Mouse (Mus musculus): ENCODE data around the gene Ndufa9. TPM values are rescaled to one million over a fixed set of nuclear protein-coding genes. Genes with fewer than 3 reads are reported as not detected.

Ndufa9 gene
- polyA plus RNA-seq, 1 experiment from 2014 or later = 212 TPM

DNA sequence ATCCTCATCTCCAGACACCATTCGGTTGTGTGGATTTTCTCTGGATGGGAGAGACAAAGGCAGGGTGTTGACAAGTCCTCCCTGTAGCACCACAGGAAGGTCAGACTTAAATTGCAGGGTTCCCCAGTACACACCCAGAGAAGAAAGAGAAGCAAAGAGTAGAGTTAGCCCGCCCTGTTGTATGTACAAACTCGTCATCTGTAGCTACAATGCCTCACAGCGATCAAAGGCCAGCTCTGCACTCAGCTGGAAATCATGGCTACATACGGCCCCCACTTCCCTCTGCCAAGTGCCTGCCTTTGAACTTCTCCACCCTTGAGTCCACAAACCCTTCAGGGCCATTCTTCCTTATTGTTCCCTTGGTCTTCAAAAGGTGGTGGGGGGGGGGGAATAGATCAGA is 64.7 kb downstream of the Ndufa9 start:
- Histone ChIP-seq H3K4me3 (ENCODE audit: low read depth, low read length) (no peak overlapping the region), H3K9ac (ENCODE audit: low read length) (no peak overlapping the region), H3K36me3 (ENCODE audit: control insufficient read depth, insufficient read depth, low read length) (no peaks in the 10 kb centered on the region), H3K9me3 (ENCODE audit: control insufficient read depth, low read length) (no peaks in the 10 kb centered on the region), H3K4me1 (replicated peaks; ENCODE audit: control insufficient read depth, insufficient read depth, low read length) (no peaks in the 10 kb centered on the region), H3K27me3 (replicated peaks; ENCODE audit: control insufficient read depth, insufficient read depth, low read length) (no peaks in the 10 kb centered on the region), H3K4me2 (ENCODE audit: low read length) (no peak overlapping the region), H3K27ac (ENCODE audit: low read depth) (no peak overlapping the region)
- WGBS = 61% methylated on average over 5 of the region's 5 CpGs
- ATAC-seq (replicated peaks; ENCODE audit: low FRiP score, low TSS enrichment, low read depth) = no peak; the same call in 1 of the 2 replicates
- DNase-seq (ENCODE audit: low spot score) = no peak

GRCm38 (mm10) chr6:126783651-126784066 is 65.3 kb downstream of the Ndufa9 start:
- Histone ChIP-seq H3K4me2 (ENCODE audit: low read length) (no peak overlapping the region), H3K27ac (ENCODE audit: low read depth) (no peak overlapping the region), H3K9ac (ENCODE audit: low read length) (no peak overlapping the region), H3K27me3 (replicated peaks; ENCODE audit: control insufficient read depth, insufficient read depth, low read length) (no peaks in the 10 kb centered on the region), H3K4me1 (replicated peaks; ENCODE audit: control insufficient read depth, insufficient read depth, low read length) (no peaks in the 10 kb centered on the region), H3K9me3 (ENCODE audit: control insufficient read depth, low read length) (no peaks in the 10 kb centered on the region), H3K4me3 (ENCODE audit: low read depth, low read length) (no peak overlapping the region), H3K36me3 (ENCODE audit: control insufficient read depth, insufficient read depth, low read length) (no peaks in the 10 kb centered on the region)
- ATAC-seq (replicated peaks; ENCODE audit: low FRiP score, low TSS enrichment, low read depth) = no peak; the same call in 1 of the 2 replicates
- no peak for DNase-seq (ENCODE audit: low spot score)
- 56% methylated on average over 10 of the region's 10 CpGs for WGBS

GRCm38 (mm10) chr6:126783056-126783455 is 65.9 kb downstream of the Ndufa9 start:
- Histone ChIP-seq H3K4me3 (ENCODE audit: low read depth, low read length) (no peak overlapping the region), H3K27ac (ENCODE audit: low read depth) (no peak overlapping the region), H3K36me3 (ENCODE audit: control insufficient read depth, insufficient read depth, low read length) (no peaks in the 10 kb centered on the region), H3K4me1 (replicated peaks; ENCODE audit: control insufficient read depth, insufficient read depth, low read length) (no peaks in the 10 kb centered on the region), H3K27me3 (replicated peaks; ENCODE audit: control insufficient read depth, insufficient read depth, low read length) (no peaks in the 10 kb centered on the region), H3K9me3 (ENCODE audit: control insufficient read depth, low read length) (no peaks in the 10 kb centered on the region), H3K9ac (ENCODE audit: low read length) (no peak overlapping the region), H3K4me2 (ENCODE audit: low read length) (no peak overlapping the region)
- ATAC-seq (replicated peaks; ENCODE audit: low FRiP score, low TSS enrichment, low read depth) (no peak), DNase-seq (ENCODE audit: low spot score) (no peak)
- 81% methylated on average over 1 of the region's 1 CpGs for WGBS

DNA sequence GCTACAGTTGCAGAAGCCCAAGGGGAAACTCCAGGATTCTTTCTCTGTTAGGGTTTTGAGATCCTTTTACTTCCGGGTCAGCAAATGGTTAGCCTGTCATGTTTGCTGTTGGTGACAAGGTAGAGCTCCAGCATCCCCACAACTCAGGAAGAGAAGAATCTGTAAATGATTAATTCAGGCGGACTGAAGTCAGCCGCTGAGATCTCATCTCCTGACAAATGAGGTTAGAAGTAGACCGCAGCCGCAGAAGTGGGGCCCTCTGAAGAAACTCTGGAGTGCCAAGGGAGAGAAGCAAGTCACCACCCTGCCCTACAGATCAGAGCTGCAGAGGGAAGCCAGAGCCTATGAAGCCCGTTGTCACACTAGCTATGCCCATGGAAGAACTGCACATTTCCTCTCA is 71.0 kb downstream of the Ndufa9 start:
- WGBS = 69% methylated on average over 6 of the region's 6 CpGs
- no peak for ATAC-seq (replicated peaks; ENCODE audit: low FRiP score, low TSS enrichment, low read depth)
- H3K27ac ChIP-seq (ENCODE audit: low read depth) = no peak overlapping the region

DNA sequence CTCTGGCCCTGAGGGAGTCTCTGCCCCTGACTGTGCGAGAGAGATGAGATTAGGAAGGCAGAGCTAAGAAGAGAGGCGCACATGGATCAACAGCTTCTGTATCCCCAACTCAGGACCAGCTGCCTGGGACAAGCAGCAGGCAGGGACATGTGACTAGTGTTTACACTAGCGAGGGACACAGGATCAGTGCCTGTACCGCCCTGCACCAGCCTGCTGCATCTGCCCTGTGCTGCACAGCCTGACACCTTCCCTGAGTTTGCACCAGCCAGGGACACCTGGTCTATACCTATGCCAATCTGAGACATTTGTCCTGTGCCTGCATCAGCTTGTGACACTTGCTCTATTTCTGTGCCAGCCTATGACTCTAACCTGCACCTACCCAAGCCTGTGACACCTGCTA is 75.1 kb downstream of the Ndufa9 start:
- Histone ChIP-seq H3K4me2 (ENCODE audit: low read length) (no peak overlapping the region), H3K27me3 (replicated peaks; ENCODE audit: control insufficient read depth, insufficient read depth, low read length) (no peaks in the 10 kb centered on the region), H3K4me1 (replicated peaks; ENCODE audit: control insufficient read depth, insufficient read depth, low read length) (no peaks in the 10 kb centered on the region), H3K4me3 (ENCODE audit: low read depth, low read length) (no peak overlapping the region), H3K9ac (ENCODE audit: low read length) (no peak overlapping the region), H3K9me3 (ENCODE audit: control insufficient read depth, low read length) (no peaks in the 10 kb centered on the region), H3K36me3 (ENCODE audit: control insufficient read depth, insufficient read depth, low read length) (no peaks in the 10 kb centered on the region), H3K27ac (ENCODE audit: low read depth) (no peak overlapping the region)
- 50% methylated on average over 4 of the region's 4 CpGs for WGBS
- ATAC-seq (replicated peaks; ENCODE audit: low FRiP score, low TSS enrichment, low read depth) (no peak), DNase-seq (ENCODE audit: low spot score) (no peak)

More for the DNA sequence above, 71.0 kb downstream of the Ndufa9 start:
- no peak overlapping the region for H3K4me3 ChIP-seq (ENCODE audit: low read depth, low read length)
- H3K9ac ChIP-seq (ENCODE audit: low read length) = no peak overlapping the region
- no peak overlapping the region for H3K4me2 ChIP-seq (ENCODE audit: low read length)
- H3K4me1 ChIP-seq (replicated peaks; ENCODE audit: control insufficient read depth, insufficient read depth, low read length) = no peaks in the 10 kb centered on the region
- H3K9me3 ChIP-seq (ENCODE audit: control insufficient read depth, low read length) = no peaks in the 10 kb centered on the region
- no peaks in the 10 kb centered on the region for H3K36me3 ChIP-seq (ENCODE audit: control insufficient read depth, insufficient read depth, low read length)
- no peak for DNase-seq (ENCODE audit: low spot score)
- H3K27me3 ChIP-seq (replicated peaks; ENCODE audit: control insufficient read depth, insufficient read depth, low read length) = no peaks in the 10 kb centered on the region

- Histone ChIP-seq H3K27me3 (replicated peaks; ENCODE audit: control insufficient read depth, insufficient read depth, low read length) (no peaks in the 10 kb centered on the region), H3K27ac (ENCODE audit: low read depth) (no peak overlapping the region), H3K4me3 (ENCODE audit: low read depth, low read length) (no peak overlapping the region), H3K4me2 (ENCODE audit: low read length) (no peak overlapping the region), H3K9me3 (ENCODE audit: control insufficient read depth, low read length) (no peaks in the 10 kb centered on the region), H3K36me3 (ENCODE audit: control insufficient read depth, insufficient read depth, low read length) (no peaks in the 10 kb centered on the region), H3K4me1 (replicated peaks; ENCODE audit: control insufficient read depth, insufficient read depth, low read length) (no peaks in the 10 kb centered on the region), H3K9ac (ENCODE audit: low read length) (no peak overlapping the region)
- ATAC-seq (replicated peaks; ENCODE audit: low FRiP score, low TSS enrichment, low read depth) = no peak
- 76% methylated on average over 4 of the region's 4 CpGs for WGBS
- no peak for DNase-seq (ENCODE audit: low spot score)
Measured at GRCm38 (mm10) chr6:126772326-126772725, 76.6 kb downstream of the Ndufa9 start.

Other genes starting within 250 kb of the Ndufa9 start
- 0.50 and 0.78 TPM in 2 replicates for gene Kcna1, start 202.8 kb downstream of the Ndufa9 start, polyA plus RNA-seq (2014; fragmentation: Nextera tagmentation; extraction: Ambion mirVana)
- 2.6 and 2.7 TPM in 2 replicates for gene Kcna6, start 108.5 kb downstream of the Ndufa9 start, polyA plus RNA-seq (2014; fragmentation: Nextera tagmentation; extraction: Ambion mirVana)
- gene Akap3, start 4.0 kb upstream of the Ndufa9 start, polyA plus RNA-seq (2014; fragmentation: Nextera tagmentation; extraction: Ambion mirVana) = 0.08 TPM in 1 of 2 replicates, not detected in the other
- not detected in 2 replicates for gene Dyrk4, start 72.7 kb upstream of the Ndufa9 start, polyA plus RNA-seq (2014; fragmentation: Nextera tagmentation; extraction: Ambion mirVana)
- gene Rad51ap1, start 90.5 kb upstream of the Ndufa9 start, polyA plus RNA-seq (2014; fragmentation: Nextera tagmentation; extraction: Ambion mirVana) = 62.8 and 68.1 TPM in 2 replicates
- gene D6Wsu163e, start 90.8 kb upstream of the Ndufa9 start, polyA plus RNA-seq (2014; fragmentation: Nextera tagmentation; extraction: Ambion mirVana) = 15.1 and 15.9 TPM in 2 replicates
- 0.04 TPM in 1 of 2 replicates, not detected in the other for gene Fgf6, start 166.4 kb upstream of the Ndufa9 start, polyA plus RNA-seq (2014; fragmentation: Nextera tagmentation; extraction: Ambion mirVana)
- not detected in 2 replicates for gene Fgf23, start 223.8 kb upstream of the Ndufa9 start, polyA plus RNA-seq (2014; fragmentation: Nextera tagmentation; extraction: Ambion mirVana)

Data from intestine, embryonic 14.5 days (tissue).